Mouse (Mus musculus) embryonic facial prominence, embryonic 11.5 days (tissue): ENCODE measurements around the gene Eif4a1. TPM values are rescaled to one million over a fixed set of nuclear protein-coding genes. Genes with fewer than 3 reads are reported as not detected.

Experiments
- ATAC-seq: fragments of 200-750 bp; cut with Nextera tagmentation; replicated peaks from 2 replicates; pipeline ENCODE4 v1.8.0; 2017; ENCODE audit warnings: low read depth; ENCODE audit not compliant: insufficient number of reproducible peaks, low FRiP score, low TSS enrichment
- DNase-seq: peaks from one replicate; pipeline ENCODE4 v3.0.0-alpha.2; 2015; ENCODE audit warnings: low spot score
- H3K27ac ChIP-seq: fragments of 300-500 bp; sonication (generic); replicated peaks from 2 replicates; pipeline ENCODE4 v1.5.1; 2014; ENCODE audit warnings: mild to moderate bottlenecking, low read depth, low read length, control low read depth
- H3K27me3 ChIP-seq: fragments of 300-500 bp; sonication (generic); 2 replicates; pipeline ENCODE4 v1.6.1; 2014; ENCODE audit warnings: mild to moderate bottlenecking, low read length, moderate library complexity, mixed read lengths; ENCODE audit not compliant: control insufficient read depth, insufficient read depth
- H3K36me3 ChIP-seq: fragments of 300-500 bp; sonication (generic); replicated peaks from 2 replicates; pipeline ENCODE4 v1.6.1; 2014; ENCODE audit warnings: low read depth, mild to moderate bottlenecking, low read length, moderate library complexity, mixed read lengths; ENCODE audit not compliant: control insufficient read depth, insufficient read depth
- H3K4me1 ChIP-seq: fragments of 300-500 bp; sonication (generic); 2 replicates; pipeline ENCODE4 v1.6.1; 2014; ENCODE audit warnings: low read length, mixed read lengths; ENCODE audit not compliant: control insufficient read depth, insufficient read depth
- H3K4me2 ChIP-seq: fragments of 300-500 bp; sonication (generic); 2 replicates; pipeline ENCODE4 v1.6.1; 2014; ENCODE audit warnings: low read depth, mild to moderate bottlenecking, control low read depth, low read length, moderate library complexity
- H3K4me3 ChIP-seq: fragments of 300-500 bp; sonication (generic); 2 replicates; pipeline ENCODE4 v1.5.1; 2014; ENCODE audit warnings: low read depth, low read length, control low read depth
- H3K9ac ChIP-seq: fragments of 300-500 bp; sonication (generic); replicated peaks from 2 replicates; pipeline ENCODE4 v1.6.1; 2014; ENCODE audit warnings: mild to moderate bottlenecking, control low read depth, low read length
- H3K9me3 ChIP-seq: fragments of 300-500 bp; sonication (generic); replicated peaks from 2 replicates; pipeline ENCODE4 v1.6.1; 2016; ENCODE audit warnings: mild to moderate bottlenecking, low read length, inconsistent platforms, mixed read lengths; ENCODE audit not compliant: control insufficient read depth
- WGBS: fragments of 180-500 bp; shearing (Covaris S2); extraction: QIAGEN DNeasy Blood & Tissue Kit; methylation state at CpG from one replicate; pipeline ENCODE4 v1.1.7; 2014; 5-methylcytosine and 5-hydroxymethylcytosine counted together
- polyA plus RNA-seq: library from polyadenylated mRNA; unstranded; fragments of >200 nt; fragmentation: Nextera tagmentation; extraction: Ambion mirVana; gene quantifications from 2 replicates; pipeline ENCODE4 v1.2.1, GENCODE M21; 2014

Eif4a1 gene
- polyA plus RNA-seq, 1 experiment from 2014 or later: 1,000 TPM

DNA sequence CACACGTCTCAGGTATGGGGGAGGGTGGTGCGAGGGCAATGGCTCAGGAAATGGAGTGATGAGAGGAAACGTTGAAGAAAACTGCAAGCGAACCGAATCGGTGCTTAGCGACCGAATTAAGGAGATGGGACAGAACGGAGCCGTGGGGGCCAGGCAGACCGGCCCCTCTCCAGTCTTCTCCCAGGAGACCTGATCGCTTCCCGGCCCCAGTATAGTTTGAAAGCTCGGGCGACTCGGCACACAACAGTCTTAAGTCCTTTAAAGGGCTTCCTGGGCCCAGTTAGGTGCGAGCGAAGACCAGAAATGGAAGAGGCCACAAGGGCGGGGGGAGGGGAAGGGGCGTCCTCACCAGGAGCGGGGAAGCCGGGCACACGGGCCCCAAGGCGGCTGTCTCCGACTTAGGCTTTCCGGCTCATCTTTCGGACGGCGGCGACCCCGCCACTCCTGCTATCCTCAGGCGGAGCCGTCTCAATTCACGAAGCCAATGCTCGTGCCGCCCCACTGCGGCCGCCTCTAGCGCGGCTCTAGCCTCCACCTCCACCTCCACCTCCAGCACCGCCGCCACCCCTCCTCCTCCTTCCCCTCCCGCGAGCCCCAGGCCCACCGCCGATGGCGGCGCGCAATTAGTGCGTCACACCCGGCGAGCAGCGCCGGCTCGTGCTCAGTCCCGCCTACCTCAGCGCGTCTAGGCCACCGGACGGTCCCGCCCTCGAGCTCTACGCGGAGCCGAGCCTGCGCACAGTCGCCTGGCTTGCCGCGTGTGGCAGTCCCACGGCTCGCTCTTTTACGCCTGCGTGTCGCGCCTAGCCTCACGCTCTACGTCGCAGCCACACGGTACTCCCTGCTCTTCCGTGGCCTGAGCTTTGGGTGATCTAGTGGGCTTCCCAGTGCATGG lies 9.3 kb upstream of the Eif4a1 start, which contains the start of gene Senp3:
Gene Senp3, minus strand, starts transcription at position 771 of the 895 bp plus-strand sequence.
- WGBS: under 1% methylated on average over 75 of the region's 80 CpGs
- no peaks in the 10 kb centered on the region for H3K9me3 ChIP-seq
- peak; percentile 98 for DNase-seq
- peaks cover 2% of the 10 kb centered on the region for H3K36me3 ChIP-seq
- peak within 1 kb of the TSS; percentile 84 for H3K9ac ChIP-seq
- no peaks in the 10 kb centered on the region for H3K27me3 ChIP-seq
- peak within 1 kb of the TSS; percentile 63 for H3K27ac ChIP-seq
- ATAC-seq: peak; percentile 93
- peak within 1 kb of the TSS; percentile 75 for H3K4me3 ChIP-seq
- H3K4me1 ChIP-seq: no peaks in the 10 kb centered on the region; the same call in 1 of the 2 replicates
- peak within 1 kb of the TSS; percentile 67 for H3K4me2 ChIP-seq

DNA sequence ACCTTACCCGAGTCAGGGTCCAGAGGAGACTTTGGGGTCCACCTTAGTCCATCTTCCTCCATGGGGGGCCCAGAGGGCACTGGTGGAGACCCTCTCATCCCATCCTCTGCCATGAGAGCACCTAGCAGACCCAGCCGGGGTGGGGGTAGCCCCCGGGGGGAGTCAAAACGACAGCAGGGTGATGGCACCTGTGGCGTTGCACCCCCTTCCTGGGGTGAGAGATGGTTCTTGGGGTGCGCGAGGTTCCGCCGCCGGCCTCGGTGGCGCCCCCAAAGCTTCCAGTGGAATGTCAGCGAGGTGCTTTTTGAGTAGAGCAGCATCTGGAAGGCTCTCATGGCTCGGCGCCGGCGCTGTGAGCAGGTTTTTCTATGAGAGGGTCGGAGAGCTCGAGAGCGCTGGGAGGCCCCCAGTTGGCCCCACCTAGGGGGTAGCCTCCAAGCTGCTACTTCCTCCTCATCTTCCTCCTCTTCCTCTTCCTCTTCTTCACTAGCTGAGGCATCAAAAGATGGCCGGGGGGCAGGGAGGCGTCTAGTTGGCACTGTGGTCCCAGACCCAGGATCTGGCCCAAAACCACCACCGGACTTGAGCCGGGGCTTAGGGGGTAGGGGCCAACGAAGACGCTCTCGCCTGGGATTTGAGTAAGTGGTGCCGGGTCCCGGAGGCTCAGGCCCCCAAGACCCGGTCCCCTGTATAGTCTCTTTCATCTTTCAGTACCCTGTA lies 8.1 kb upstream of the Eif4a1 start:
- Histone ChIP-seq H3K36me3 (peaks cover 7% of the 10 kb centered on the region), H3K4me2 (peak overlapping the region; percentile 56), H3K4me1 (no peaks in the 10 kb centered on the region; the same call in 1 of the 2 replicates), H3K27ac (no peak overlapping the region), H3K27me3 (no peaks in the 10 kb centered on the region), H3K9me3 (no peaks in the 10 kb centered on the region), H3K4me3 (peak overlapping the region; percentile 75), H3K9ac (no peak overlapping the region; the same call in 1 of the 2 replicates)
- DNase-seq (no peak), ATAC-seq (no peak)
- 94% methylated on average over 30 of the region's 30 CpGs for WGBS

GRCm38 (mm10) chr11:69679144-69679543 lies 6.9 kb upstream of the Eif4a1 start:
- H3K4me3 ChIP-seq: no peak overlapping the region
- WGBS: 100% methylated on average over 2 of the region's 2 CpGs
- no peak overlapping the region for H3K4me2 ChIP-seq
- no peak overlapping the region for H3K27ac ChIP-seq
- no peak overlapping the region for H3K9ac ChIP-seq
- peaks cover 8% of the 10 kb centered on the region for H3K36me3 ChIP-seq
- no peaks in the 10 kb centered on the region; the same call in 1 of the 2 replicates for H3K4me1 ChIP-seq
- DNase-seq: no peak
- no peaks in the 10 kb centered on the region for H3K9me3 ChIP-seq
- no peaks in the 10 kb centered on the region for H3K27me3 ChIP-seq
- no peak for ATAC-seq

DNA sequence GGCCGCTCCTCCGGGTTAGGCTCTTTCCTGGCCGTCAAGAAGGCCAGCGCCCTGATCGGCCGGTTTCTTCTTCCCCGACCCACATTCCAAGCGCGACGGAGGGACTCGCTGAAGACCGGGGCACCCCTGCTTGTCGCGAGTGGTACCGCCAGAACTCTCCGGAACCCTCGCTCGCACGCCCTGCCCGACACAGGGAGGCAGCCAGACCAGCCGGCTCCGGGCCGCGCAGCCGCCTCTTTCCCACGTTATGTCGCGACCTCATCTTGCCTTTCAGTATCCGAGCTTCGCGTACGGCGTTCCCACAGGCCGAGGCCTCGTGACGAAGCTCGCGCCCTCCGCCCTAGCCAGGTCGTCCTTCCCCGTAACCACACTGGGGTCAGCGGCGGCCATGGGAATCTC lies 498 bp downstream of the Eif4a1 start:
- peak overlapping the region; percentile 99 for H3K9ac ChIP-seq
- H3K27me3 ChIP-seq: no peaks in the 10 kb centered on the region
- H3K9me3 ChIP-seq: no peaks in the 10 kb centered on the region
- no peaks in the 10 kb centered on the region for H3K4me1 ChIP-seq
- peak overlapping the region; percentile 94 for H3K4me3 ChIP-seq
- DNase-seq: no peak
- peak; percentile 2; the same call in 1 of the 2 replicates for ATAC-seq
- peaks cover 26% of the 10 kb centered on the region for H3K36me3 ChIP-seq
- peak overlapping the region; percentile 93 for H3K27ac ChIP-seq
- peak overlapping the region; percentile 87 for H3K4me2 ChIP-seq
- WGBS: under 1% methylated on average over 43 of the region's 43 CpGs

DNA sequence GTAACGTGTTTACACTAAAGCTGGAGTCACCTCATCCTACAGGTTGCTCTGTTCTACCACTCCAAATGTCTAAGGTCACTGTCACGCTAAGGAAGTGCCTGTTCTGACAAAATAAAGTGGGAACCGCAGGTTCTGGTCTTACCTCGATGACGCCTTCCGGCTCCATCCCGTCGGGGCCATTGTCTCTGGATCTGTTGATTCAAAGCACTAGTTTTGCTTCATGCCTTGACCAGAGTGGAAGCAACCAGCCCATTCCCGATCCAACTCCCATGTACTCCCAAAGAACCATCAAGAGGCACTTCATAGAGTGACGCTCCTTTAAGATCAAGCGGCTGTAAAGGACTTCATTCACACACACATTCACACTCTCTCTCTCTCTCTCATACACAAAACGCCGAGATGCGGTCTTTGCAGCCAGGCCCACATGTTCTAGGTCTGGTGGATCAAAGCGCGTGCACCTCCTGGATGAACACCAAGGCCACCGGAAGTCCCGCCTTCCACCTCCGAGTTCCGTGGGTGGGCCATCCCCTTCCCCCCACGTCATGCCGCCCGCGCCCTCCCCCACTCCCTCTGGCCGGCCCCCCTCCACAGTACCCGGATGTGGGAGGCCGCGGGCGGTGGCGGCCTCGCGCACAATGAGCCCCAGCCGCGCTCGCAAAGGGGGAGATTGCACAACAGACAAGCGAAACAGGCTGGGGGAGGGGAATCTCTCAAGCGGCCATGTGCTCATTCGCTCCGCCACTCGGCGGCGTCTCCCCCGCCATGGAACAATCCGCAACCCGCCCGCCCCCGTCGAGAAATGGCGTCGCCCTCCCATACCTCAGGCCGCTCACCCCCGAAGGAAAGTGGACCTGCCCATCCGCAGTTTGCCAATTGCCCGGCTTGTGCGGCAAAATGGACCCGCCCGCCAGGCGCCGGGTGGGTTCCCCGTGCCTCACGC lies 1.2 kb downstream of the Eif4a1 start:
- H3K9ac ChIP-seq: peak overlapping the region; percentile 99
- no peaks in the 10 kb centered on the region for H3K27me3 ChIP-seq
- H3K36me3 ChIP-seq: peaks cover 25% of the 10 kb centered on the region
- H3K27ac ChIP-seq: peak overlapping the region; percentile 93
- peak overlapping the region; percentile 94 for H3K4me3 ChIP-seq
- H3K4me1 ChIP-seq: no peaks in the 10 kb centered on the region
- ATAC-seq: peak; percentile 45
- peak; percentile 96 for DNase-seq
- WGBS: under 1% methylated on average over 55 of the region's 61 CpGs
- H3K9me3 ChIP-seq: no peaks in the 10 kb centered on the region
- H3K4me2 ChIP-seq: peak overlapping the region; percentile 87

DNA sequence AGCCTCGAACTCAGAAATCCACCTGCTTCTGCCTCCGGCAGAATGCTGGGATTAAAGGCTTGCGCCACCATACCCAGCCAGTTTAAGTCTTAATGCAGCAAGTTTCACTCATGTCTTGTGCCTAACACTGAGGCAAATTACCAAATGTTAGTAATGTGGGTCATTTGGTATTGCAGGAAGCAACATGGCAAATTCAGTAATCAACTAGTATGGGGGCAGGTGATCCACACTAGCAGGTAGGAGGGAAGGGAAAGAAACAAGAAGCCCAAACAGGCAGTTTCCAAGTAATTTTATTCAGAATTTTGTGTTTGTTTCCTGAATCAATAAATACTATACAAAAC lies 5.6 kb downstream of the Eif4a1 start:
- no peaks in the 10 kb centered on the region for H3K9me3 ChIP-seq
- H3K9ac ChIP-seq: no peak overlapping the region
- WGBS: 83% methylated on average over 3 of the region's 3 CpGs
- no peaks in the 10 kb centered on the region for H3K27me3 ChIP-seq
- no peaks in the 10 kb centered on the region for H3K4me1 ChIP-seq
- DNase-seq (no peak), ATAC-seq (no peak)
- H3K36me3 ChIP-seq: peaks cover 23% of the 10 kb centered on the region
- no peak overlapping the region for H3K4me2 ChIP-seq
- H3K27ac ChIP-seq: no peak overlapping the region
- no peak overlapping the region for H3K4me3 ChIP-seq

DNA sequence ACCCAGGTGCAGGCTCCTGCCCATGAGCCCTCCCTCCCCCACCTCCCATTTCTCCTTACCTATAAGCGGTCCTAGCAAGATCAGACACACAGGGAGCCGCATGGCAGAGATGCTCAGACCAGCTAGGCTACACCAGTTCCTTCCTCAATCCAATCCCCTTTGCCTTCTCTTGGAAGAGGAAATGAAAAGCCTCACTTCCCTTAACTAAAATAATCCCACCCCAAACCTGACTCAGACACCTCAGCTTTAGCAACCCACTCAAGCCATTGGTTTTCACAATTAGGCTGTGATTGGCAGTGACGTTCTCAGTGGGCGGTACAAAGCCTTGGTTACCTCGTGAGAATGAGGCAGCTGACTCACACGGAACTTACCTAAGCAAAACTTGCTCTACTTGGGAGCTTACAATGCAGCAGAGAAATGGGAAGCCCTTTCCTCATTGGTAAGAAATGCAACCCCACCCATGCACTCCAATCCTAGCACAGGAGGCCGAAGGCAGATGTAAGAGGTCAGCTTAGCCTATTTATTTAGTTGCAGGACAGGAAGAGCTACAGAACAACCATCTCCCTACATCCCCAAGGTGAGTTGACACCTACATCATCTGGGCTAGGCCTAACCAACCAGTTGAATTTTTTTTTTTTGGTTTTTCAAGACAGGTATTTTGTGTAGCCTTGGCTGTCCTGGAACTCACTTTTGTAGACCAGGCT lies 6.1 kb downstream of the Eif4a1 start, which contains the start of gene Cd68:
Gene Cd68, minus strand, starts transcription at position 193 of the 704 bp plus-strand sequence.
- DNase-seq (peak; percentile 51), ATAC-seq (no peak)
- Histone ChIP-seq H3K27ac (no peak within 1 kb of the TSS), H3K9ac (no peak within 1 kb of the TSS), H3K36me3 (peaks cover 23% of the 10 kb centered on the region), H3K9me3 (no peaks in the 10 kb centered on the region), H3K4me2 (no peak within 1 kb of the TSS), H3K4me1 (no peaks in the 10 kb centered on the region), H3K4me3 (no peak within 1 kb of the TSS), H3K27me3 (no peaks in the 10 kb centered on the region)
- WGBS: 37% methylated on average over 7 of the region's 7 CpGs
